Mouse (Mus musculus) myocyte (in vitro differentiated cells): ENCODE results near the gene Lrfn3. TPM values are rescaled to one million over a fixed set of nuclear protein-coding genes. Genes with fewer than 3 reads are reported as not detected.
A peak's percentile ranks its signal among the peaks of the same experiment; 100 is the strongest.

ENCODE experiments used
- H3K27me3 ChIP-seq: one replicate; pipeline ENCODE4 v1.6.1; 2011; ENCODE audit not compliant: control insufficient read depth, insufficient read depth, insufficient read length
- H3K36me3 ChIP-seq: one replicate; pipeline ENCODE4 v1.6.1; 2011; ENCODE audit not compliant: control insufficient read depth, insufficient read depth
- H3K4me2 ChIP-seq: one replicate; pipeline ENCODE4 v1.6.1; 2011; ENCODE audit warnings: low read depth, control low read depth
- H3K4me3 ChIP-seq: one replicate; pipeline ENCODE4 v1.5.1; 2011; ENCODE audit warnings: mild to moderate bottlenecking, control low read depth, moderate library complexity
- H3K79me2 ChIP-seq: one replicate; pipeline ENCODE4 v1.6.1; 2011; ENCODE audit not compliant: control insufficient read depth, insufficient read depth
- H3ac ChIP-seq: one replicate; pipeline ENCODE4 v1.6.1; 2011; ENCODE audit not compliant: control insufficient read depth, insufficient read length
- CEBPB ChIP-seq: IDR thresholded peaks from 2 replicates; pipeline ENCODE4 v1.6.1; 2011; ENCODE audit warnings: mild to moderate bottlenecking, moderate library complexity; ENCODE audit not compliant: poor library complexity, insufficient read depth, severe bottlenecking
- E2F4 ChIP-seq: IDR thresholded peaks from one replicate; pipeline ENCODE4 v1.6.1; 2011; ENCODE audit warnings: mild to moderate bottlenecking, control low read depth, moderate library complexity; ENCODE audit not compliant: insufficient read depth
- MAX ChIP-seq: IDR thresholded peaks from one replicate; pipeline ENCODE4 v1.6.1; 2011; ENCODE audit warnings: low read depth, mild to moderate bottlenecking, control low read depth
- MYOD1 ChIP-seq, 3 experiments: IDR thresholded peaks; one replicate each; pipeline ENCODE4 v1.6.1; 2011; ENCODE audit warnings: control low read depth in 2 of 3, low read depth in 2 of 3, mild to moderate bottlenecking in 2 of 3, moderate library complexity in 1 of 3; ENCODE audit not compliant: insufficient read length in 2 of 3, control insufficient read depth in 1 of 3
- MYOG ChIP-seq, 3 experiments: IDR thresholded peaks; one replicate each; pipeline ENCODE4 v1.6.1; 2011; ENCODE audit warnings: control low read depth in 2 of 3, low read depth in 2 of 3, mild to moderate bottlenecking in 2 of 3; ENCODE audit not compliant: insufficient read length in 2 of 3, control insufficient read depth in 1 of 3, insufficient read depth in 1 of 3
- POLR2A ChIP-seq: IDR thresholded peaks from one replicate; pipeline ENCODE4 v1.6.1; 2011; ENCODE audit warnings: low read depth, mild to moderate bottlenecking, control low read depth, moderate library complexity; ENCODE audit not compliant: insufficient read length
- POLR2AphosphoS2 ChIP-seq: IDR thresholded peaks from one replicate; pipeline ENCODE4 v1.6.1; 2011; ENCODE audit warnings: low read depth, control low read depth; ENCODE audit not compliant: insufficient read length
- REST ChIP-seq: IDR thresholded peaks from one replicate; pipeline ENCODE4 v1.6.1; 2011; ENCODE audit warnings: mild to moderate bottlenecking, control low read depth, moderate library complexity; ENCODE audit not compliant: insufficient read depth, insufficient read length
- SRF ChIP-seq: IDR thresholded peaks from one replicate; pipeline ENCODE4 v1.6.1; 2011; ENCODE audit warnings: low read depth; ENCODE audit not compliant: control insufficient read depth, insufficient read length
- TCF12 ChIP-seq: IDR thresholded peaks from one replicate; pipeline ENCODE4 v1.6.1; 2011; ENCODE audit warnings: mild to moderate bottlenecking, control low read depth; ENCODE audit not compliant: poor library complexity, insufficient read depth, severe bottlenecking
- TCF3 ChIP-seq: IDR thresholded peaks from one replicate; pipeline ENCODE4 v1.6.1; 2011; ENCODE audit warnings: low read depth, control low read depth; ENCODE audit not compliant: insufficient read length
- USF1 ChIP-seq: IDR thresholded peaks from one replicate; pipeline ENCODE4 v1.6.1; 2011; ENCODE audit warnings: low read depth, mild to moderate bottlenecking, control low read depth, moderate library complexity
- polyA plus RNA-seq: library from polyadenylated mRNA; unstranded; fragments of >200 nt; fragmentation: generic; extraction: Trizol; gene quantifications from one replicate; pipeline ENCODE4 v1.2.1, GENCODE M21; 2012; ENCODE audit warnings: missing spikeins

The Lrfn3 gene
- polyA plus RNA-seq, 1 experiment, result 0.66 TPM

- peak within 1 kb of the TSS; percentile 36 for H3K4me3 ChIP-seq
- TF ChIP-seq CEBPB, result no peak
- no peak for TF ChIP-seq E2F4
- TF ChIP-seq MYOG (IDR thresholded peaks at IDR 0.05; ENCODE audit: control insufficient read depth in 1 of 3, insufficient read depth in 1 of 3, insufficient read length in 2 of 3, low read depth in 2 of 3), result no peak
- no peak for TF ChIP-seq POLR2A
- H3K4me2 ChIP-seq, result peak within 1 kb of the TSS; percentile 71
- no peaks in the 10 kb centered on the region for H3K79me2 ChIP-seq
- H3ac ChIP-seq, result no peak within 1 kb of the TSS
- H3K27me3 ChIP-seq, result peaks cover 14% of the 10 kb centered on the region
- H3K36me3 ChIP-seq, result no peaks in the 10 kb centered on the region
Measured at GRCm38 (mm10) chr7:30323795-30324194, 38.8 kb downstream of the Lrfn3 start, which contains the start of gene Sdhaf1. TSS of gene Sdhaf1 (minus strand) at chr7:30323895.

GRCm38 (mm10) chr7:30322865-30323264 lies 39.7 kb downstream of the Lrfn3 start:
- H3K27me3 ChIP-seq, result peaks cover 14% of the 10 kb centered on the region
- TF ChIP-seq REST, result no peak
- TF ChIP-seq SRF, result no peak
- TF ChIP-seq MYOD1 (IDR thresholded peaks at IDR 0.05; ENCODE audit: control insufficient read depth in 1 of 3, insufficient read length in 2 of 3, low read depth in 2 of 3), result peak in 1 of 3 experiments; percentile 5
- no peak overlapping the region for H3ac ChIP-seq
- peak overlapping the region; percentile 36 for H3K4me3 ChIP-seq
- peak overlapping the region; percentile 71 for H3K4me2 ChIP-seq
- no peaks in the 10 kb centered on the region for H3K79me2 ChIP-seq
- no peaks in the 10 kb centered on the region for H3K36me3 ChIP-seq

GRCm38 (mm10) chr7:30322285-30322667 lies 40.3 kb downstream of the Lrfn3 start:
- Histone ChIP-seq H3K36me3 (no peaks in the 10 kb centered on the region), H3K79me2 (no peaks in the 10 kb centered on the region), H3K4me3 (peak overlapping the region; percentile 36), H3ac (peak overlapping the region; percentile 75), H3K4me2 (peak overlapping the region; percentile 71), H3K27me3 (peaks cover 12% of the 10 kb centered on the region)
- TF ChIP-seq MYOD1 (IDR thresholded peaks at IDR 0.05; ENCODE audit: control insufficient read depth in 1 of 3, insufficient read length in 2 of 3, low read depth in 2 of 3) (no peak), MYOG (IDR thresholded peaks at IDR 0.05; ENCODE audit: control insufficient read depth in 1 of 3, insufficient read depth in 1 of 3, insufficient read length in 2 of 3, low read depth in 2 of 3) (peak in 1 of 3 experiments; percentile 0), POLR2A (peak; percentile 83), POLR2AphosphoS2 (peak; percentile 87)

GRCm38 (mm10) chr7:30321539-30322284 lies 40.9 kb downstream of the Lrfn3 start, which contains the start of gene E130208F15Rik:
TSS of gene E130208F15Rik (plus strand) at chr7:30321740.
- H3K36me3 ChIP-seq, result no peaks in the 10 kb centered on the region
- H3K4me2 ChIP-seq, result peak within 1 kb of the TSS; percentile 74
- no peaks in the 10 kb centered on the region for H3K79me2 ChIP-seq
- peak within 1 kb of the TSS; percentile 36 for H3K4me3 ChIP-seq
- peaks cover 8% of the 10 kb centered on the region for H3K27me3 ChIP-seq
- H3ac ChIP-seq, result peak within 1 kb of the TSS; percentile 75
- no peak for TF ChIP-seq E2F4
- TF ChIP-seq TCF12, result no peak
- TF ChIP-seq CEBPB, result no peak
- no peak for TF ChIP-seq MAX
- TF ChIP-seq MYOD1 (IDR thresholded peaks at IDR 0.05; ENCODE audit: control insufficient read depth in 1 of 3, insufficient read length in 2 of 3, low read depth in 2 of 3), result no peak
- TF ChIP-seq POLR2A, result peak; percentile 55
- TF ChIP-seq POLR2AphosphoS2, result peak; percentile 52
- no peak for TF ChIP-seq SRF
- TF ChIP-seq REST, result no peak
- no peak for TF ChIP-seq USF1
- TF ChIP-seq TCF3, result no peak
- peak in 1 of 3 experiments; percentile 1 for TF ChIP-seq MYOG (IDR thresholded peaks at IDR 0.05; ENCODE audit: control insufficient read depth in 1 of 3, insufficient read depth in 1 of 3, insufficient read length in 2 of 3, low read depth in 2 of 3)

- Histone ChIP-seq H3K36me3 (no peaks in the 10 kb centered on the region), H3K4me3 (peak overlapping the region; percentile 36), H3ac (no peak overlapping the region), H3K27me3 (peaks cover 8% of the 10 kb centered on the region), H3K79me2 (no peaks in the 10 kb centered on the region), H3K4me2 (peak overlapping the region; percentile 74)
- TF ChIP-seq MYOD1 (IDR thresholded peaks at IDR 0.05; ENCODE audit: control insufficient read depth in 1 of 3, insufficient read length in 2 of 3, low read depth in 2 of 3) (no peak), MYOG (IDR thresholded peaks at IDR 0.05; ENCODE audit: control insufficient read depth in 1 of 3, insufficient read depth in 1 of 3, insufficient read length in 2 of 3, low read depth in 2 of 3) (no peak), SRF (no peak), TCF3 (no peak), E2F4 (no peak), POLR2AphosphoS2 (no peak)
Measured at GRCm38 (mm10) chr7:30320946-30321345, 41.6 kb downstream of the Lrfn3 start.
